Mouse (Mus musculus) c-Kit-positive CD71-positive TER-119-negative erythroid progenitor cells, embryonic 14.5 days (primary cell): ENCODE results near the gene Cdc14a.

Experiments used
- DNase-seq: peaks from one replicate; pipeline ENCODE4 v3.0.0-alpha.2; 2013; ENCODE audit warnings: low read depth

Gene Cdc14a

GRCm38 (mm10) chr3:116412954-116413724 lies 10.7 kb downstream of the Cdc14a start:
- DNase-seq = no peak

- no peak for DNase-seq
These were observed 13.8 kb downstream of the Cdc14a start for GRCm38 (mm10) chr3:116410051-116410450.

- no peak for DNase-seq
These were observed 14.3 kb downstream of the Cdc14a start for GRCm38 (mm10) chr3:116409486-116409885.

GRCm38 (mm10) chr3:116408856-116409255 lies 15.0 kb downstream of the Cdc14a start:
- DNase-seq = no peak

GRCm38 (mm10) chr3:116405516-116405915 lies 18.3 kb downstream of the Cdc14a start:
- no peak for DNase-seq

GRCm38 (mm10) chr3:116401436-116401835 lies 22.4 kb downstream of the Cdc14a start:
- no peak for DNase-seq

- no peak for DNase-seq
These were observed 24.3 kb downstream of the Cdc14a start for GRCm38 (mm10) chr3:116399349-116400090.

- DNase-seq = no peak
These were observed 25.3 kb downstream of the Cdc14a start for GRCm38 (mm10) chr3:116398543-116398942.

GRCm38 (mm10) chr3:116397976-116398375 lies 25.9 kb downstream of the Cdc14a start:
- DNase-seq = no peak

- DNase-seq = no peak
These were observed 26.5 kb downstream of the Cdc14a start for GRCm38 (mm10) chr3:116397341-116397740.

GRCm38 (mm10) chr3:116396571-116396970 lies 27.3 kb downstream of the Cdc14a start:
- no peak for DNase-seq

- DNase-seq = no peak
These were observed 28.9 kb downstream of the Cdc14a start for GRCm38 (mm10) chr3:116394885-116395390.

- DNase-seq = no peak
These were observed 32.4 kb downstream of the Cdc14a start for GRCm38 (mm10) chr3:116391399-116391798.

- no peak for DNase-seq
These were observed 34.0 kb downstream of the Cdc14a start for GRCm38 (mm10) chr3:116389500-116390470.

GRCm38 (mm10) chr3:116388808-116389207 lies 35.0 kb downstream of the Cdc14a start:
- peak; percentile 80 for DNase-seq

GRCm38 (mm10) chr3:116386886-116387285 lies 36.9 kb downstream of the Cdc14a start:
- no peak for DNase-seq

GRCm38 (mm10) chr3:116386342-116386741 lies 37.5 kb downstream of the Cdc14a start:
- no peak for DNase-seq

- no peak for DNase-seq
These were observed 39.5 kb downstream of the Cdc14a start for GRCm38 (mm10) chr3:116384319-116384718.

GRCm38 (mm10) chr3:116380319-116380718 lies 43.5 kb downstream of the Cdc14a start:
- no peak for DNase-seq

GRCm38 (mm10) chr3:116375442-116375841 lies 48.4 kb downstream of the Cdc14a start:
- DNase-seq = no peak

GRCm38 (mm10) chr3:116374486-116374885 lies 49.3 kb downstream of the Cdc14a start:
- DNase-seq = no peak

- DNase-seq = no peak
These were observed 50.6 kb downstream of the Cdc14a start for GRCm38 (mm10) chr3:116373196-116373595.
